ENCODE assay signal across 8 mouse cellular contexts in the genomic region with DNA sequence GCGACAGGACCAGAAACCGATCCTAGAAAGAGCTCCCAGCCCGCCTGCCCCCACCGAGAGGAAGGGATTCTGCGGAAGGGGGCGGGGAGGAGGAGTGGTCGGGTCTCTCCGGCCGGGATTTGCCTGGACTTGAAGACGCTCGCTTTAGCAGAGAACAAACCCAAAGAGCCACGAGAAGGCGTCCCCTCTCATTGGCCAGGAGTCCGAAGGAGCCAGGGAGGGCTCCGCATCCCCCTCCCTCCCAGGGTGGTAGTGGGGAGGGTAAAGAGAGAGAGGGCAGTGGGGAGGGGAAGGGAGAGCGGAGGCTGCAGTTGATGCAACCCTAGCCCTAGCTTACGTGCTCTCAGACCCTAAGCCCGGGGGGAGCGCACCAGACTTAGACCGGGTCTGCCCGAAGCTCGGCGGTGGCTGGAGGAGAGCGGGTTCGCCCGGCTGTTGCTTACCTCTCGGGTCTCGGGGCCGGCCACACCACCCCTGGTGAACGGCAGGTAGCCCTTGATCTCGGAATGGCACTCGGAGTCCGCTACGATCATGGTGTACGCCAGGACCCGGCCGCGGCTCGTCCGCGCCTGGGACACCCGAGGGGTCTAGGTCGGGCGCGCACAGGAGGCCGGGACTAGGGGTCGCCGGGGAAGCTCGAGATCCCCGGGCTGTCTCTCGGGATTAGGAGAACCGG. TPM values are rescaled to one million over a fixed set of nuclear protein-coding genes. Genes with fewer than 3 reads are reported as not detected.
DNase-seq lines count a peak whose midpoint lies in the region; ATAC-seq and TF ChIP-seq lines count a peak whose summit lies in the region.

No protein-coding gene starts in this region.

- no peaks in the 10 kb centered on the region for H3K27me3 ChIP-seq in erythroblast, embryonic 14.5 days (ENCODE audit: control insufficient read depth)
- no peaks in the 10 kb centered on the region for H3K27me3 ChIP-seq in heart, embryonic 11.5 days (ENCODE audit: control insufficient read depth, insufficient read depth, low read length)
- no peaks in the 10 kb centered on the region for H3K27me3 ChIP-seq in kidney, embryonic 15.5 days
- no peaks in the 10 kb centered on the region for H3K27me3 ChIP-seq in liver, embryonic 15.5 days
- peaks cover 14% of the 10 kb centered on the region for H3K27me3 ChIP-seq in neural tube, embryonic 13.5 days

- H3K9me3 ChIP-seq in erythroblast, embryonic 14.5 days (ENCODE audit: control insufficient read depth, low read length): no peaks in the 10 kb centered on the region
- H3K9me3 ChIP-seq in heart, embryonic 11.5 days (replicated peaks; ENCODE audit: control insufficient read depth, low read length): no peaks in the 10 kb centered on the region
- no peaks in the 10 kb centered on the region for H3K9me3 ChIP-seq in kidney, embryonic 15.5 days (replicated peaks)
- no peaks in the 10 kb centered on the region for H3K9me3 ChIP-seq in liver, embryonic 15.5 days (replicated peaks)
- H3K9me3 ChIP-seq in neural tube, embryonic 13.5 days: no peaks in the 10 kb centered on the region

- H3K9ac ChIP-seq in heart, embryonic 11.5 days (ENCODE audit: low read depth, low read length): peak overlapping the region; percentile 70
- peak overlapping the region; percentile 82 for H3K9ac ChIP-seq in kidney, embryonic 15.5 days
- H3K9ac ChIP-seq in liver, embryonic 15.5 days: peak overlapping the region; percentile 92
- H3K9ac ChIP-seq in neural tube, embryonic 13.5 days: peak overlapping the region; percentile 80

- ATAC-seq in CD4-positive, CD25-positive, alpha-beta regulatory T cell, adult 4 months: peak; percentile 7
- ATAC-seq in heart, embryonic 11.5 days (replicated peaks; ENCODE audit: insufficient number of reproducible peaks, low FRiP score, low TSS enrichment): peak; percentile 68
- peak; percentile 78 for ATAC-seq in kidney, embryonic 15.5 days (replicated peaks; ENCODE audit: low FRiP score)
- peak; percentile 32 for ATAC-seq in liver, embryonic 15.5 days (ENCODE audit: insufficient read depth)
- ATAC-seq in neural tube, embryonic 13.5 days (ENCODE audit: low read depth): peak; percentile 78

- DNase-seq in thymus, postnatal 0 days (ENCODE audit: low spot score): peak; percentile 35

- TF ChIP-seq POLR2A in bone marrow macrophage, adult 2 months (IDR thresholded peaks at IDR 0.05; ENCODE audit: borderline replicate concordance, low read depth, low read length): no peak

- H3K4me3 ChIP-seq in bone marrow macrophage, adult 2 months (ENCODE audit: insufficient read depth, low read length): peak overlapping the region; percentile 86
- peak overlapping the region; percentile 88 for H3K4me3 ChIP-seq in erythroblast, embryonic 14.5 days (replicated peaks)
- peak overlapping the region; percentile 68 for H3K4me3 ChIP-seq in heart, embryonic 11.5 days (ENCODE audit: low read depth, low read length)
- H3K4me3 ChIP-seq in kidney, embryonic 15.5 days (replicated peaks): peak overlapping the region; percentile 83
- H3K4me3 ChIP-seq in liver, embryonic 15.5 days (replicated peaks): peak overlapping the region; percentile 86
- peak overlapping the region; percentile 86 for H3K4me3 ChIP-seq in neural tube, embryonic 13.5 days

- no peak for TF ChIP-seq CTCF in bone marrow macrophage, adult 2 months (IDR thresholded peaks at IDR 0.05; ENCODE audit: low read depth, low read length)

- WGBS in heart, embryonic 11.5 days (ENCODE audit: insufficient replicate concordance): under 1% methylated on average over 52 of the region's 52 CpGs
- WGBS in kidney, embryonic 15.5 days: under 1% methylated on average over 52 of the region's 52 CpGs
- under 1% methylated on average over 52 of the region's 52 CpGs for WGBS in liver, embryonic 15.5 days (ENCODE audit: insufficient replicate concordance)
- under 1% methylated on average over 52 of the region's 52 CpGs for WGBS in neural tube, embryonic 13.5 days

- H3K27ac ChIP-seq in bone marrow macrophage, adult 2 months (ENCODE audit: insufficient read depth, low read depth, low read length): peak overlapping the region; percentile 52
- peak overlapping the region; percentile 71 for H3K27ac ChIP-seq in heart, embryonic 11.5 days (ENCODE audit: low read depth, low read length)
- peak overlapping the region; percentile 94 for H3K27ac ChIP-seq in kidney, embryonic 15.5 days
- H3K27ac ChIP-seq in liver, embryonic 15.5 days (replicated peaks): peak overlapping the region; percentile 85
- H3K27ac ChIP-seq in neural tube, embryonic 13.5 days (replicated peaks): peak overlapping the region; percentile 81

- peak overlapping the region; percentile 85 for H3K4me2 ChIP-seq in heart, embryonic 11.5 days
- H3K4me2 ChIP-seq in kidney, embryonic 15.5 days: peak overlapping the region; percentile 82
- peak overlapping the region; percentile 98 for H3K4me2 ChIP-seq in liver, embryonic 15.5 days
- H3K4me2 ChIP-seq in neural tube, embryonic 13.5 days: peak overlapping the region; percentile 94

- peaks cover 6% of the 10 kb centered on the region; the same call in 1 of the 2 replicates for H3K36me3 ChIP-seq in erythroblast, embryonic 14.5 days (ENCODE audit: control insufficient read depth)
- no peaks in the 10 kb centered on the region for H3K36me3 ChIP-seq in heart, embryonic 11.5 days (ENCODE audit: control insufficient read depth, insufficient read depth, low read length)
- H3K36me3 ChIP-seq in kidney, embryonic 15.5 days: no peaks in the 10 kb centered on the region
- H3K36me3 ChIP-seq in liver, embryonic 15.5 days (replicated peaks): no peaks in the 10 kb centered on the region
- H3K36me3 ChIP-seq in neural tube, embryonic 13.5 days: no peaks in the 10 kb centered on the region

- peaks cover 48% of the 10 kb centered on the region for H3K4me1 ChIP-seq in bone marrow macrophage, adult 2 months (ENCODE audit: control insufficient read depth, insufficient read depth, low read length)
- peaks cover 96% of the 10 kb centered on the region for H3K4me1 ChIP-seq in erythroblast, embryonic 14.5 days (ENCODE audit: control insufficient read depth)
- H3K4me1 ChIP-seq in heart, embryonic 11.5 days (ENCODE audit: control insufficient read depth, insufficient read depth, low read length): peaks cover 21% of the 10 kb centered on the region
- H3K4me1 ChIP-seq in kidney, embryonic 15.5 days: peaks cover 49% of the 10 kb centered on the region
- H3K4me1 ChIP-seq in liver, embryonic 15.5 days (replicated peaks): peaks cover 92% of the 10 kb centered on the region
- peaks cover 17% of the 10 kb centered on the region for H3K4me1 ChIP-seq in neural tube, embryonic 13.5 days (replicated peaks)

RNA-seq across cellular contexts. Expression of gene Sesn2, which starts 0.5 kb away (rescaled TPM):
- polyA plus RNA-seq in CD4-positive, CD25-positive, alpha-beta regulatory T cell, adult 4 months (2017; shearing (Covaris generic)): 1 to 10 TPM; 1.6 to 2.4 TPM
- 12.8 and 13.8 TPM in 2 replicates for polyA plus RNA-seq in bone marrow macrophage, adult 2 months (2012; ENCODE audit: insufficient read depth, insufficient read length, missing spikeins)
- polyA plus RNA-seq in erythroblast, embryonic 14.5 days (2012): 1.5 and 2.4 TPM in 2 replicates
- 4.1 and 6.2 TPM in 2 replicates for polyA plus RNA-seq in heart, embryonic 11.5 days (2014; fragmentation: Nextera tagmentation; extraction: Ambion mirVana)
- 19.4 and 20.3 TPM in 2 replicates for polyA plus RNA-seq in kidney, embryonic 15.5 days (2015; fragmentation: Nextera tagmentation; extraction: Ambion mirVana)
- 7.4 and 7.8 TPM in 2 replicates for polyA plus RNA-seq in liver, embryonic 15.5 days (2015; fragmentation: Nextera tagmentation; extraction: Ambion mirVana)
- 6.8 and 8.5 TPM in 2 replicates for polyA plus RNA-seq in neural tube, embryonic 13.5 days (2015; fragmentation: Nextera tagmentation; extraction: Ambion mirVana)
- 7.3 and 8.0 TPM in 2 replicates for polyA plus RNA-seq in thymus, postnatal 0 days (2015; fragmentation: Nextera tagmentation; extraction: Ambion mirVana)

RNA-seq across cellular contexts. Expression of gene Atpif1, which starts 23.7 kb away (rescaled TPM):
- 100 to 1,000 TPM; 163 to 184 TPM for polyA plus RNA-seq in CD4-positive, CD25-positive, alpha-beta regulatory T cell, adult 4 months (2017; shearing (Covaris generic))
- 539 and 589 TPM in 2 replicates for polyA plus RNA-seq in bone marrow macrophage, adult 2 months (2012; ENCODE audit: insufficient read depth, insufficient read length, missing spikeins)
- 102 and 103 TPM in 2 replicates for polyA plus RNA-seq in erythroblast, embryonic 14.5 days (2012)
- 1,210 and 1,262 TPM in 2 replicates for polyA plus RNA-seq in heart, embryonic 11.5 days (2014; fragmentation: Nextera tagmentation; extraction: Ambion mirVana)
- polyA plus RNA-seq in kidney, embryonic 15.5 days (2015; fragmentation: Nextera tagmentation; extraction: Ambion mirVana): 1,106 and 1,152 TPM in 2 replicates
- polyA plus RNA-seq in liver, embryonic 15.5 days (2015; fragmentation: Nextera tagmentation; extraction: Ambion mirVana): 991 and 1,178 TPM in 2 replicates
- polyA plus RNA-seq in neural tube, embryonic 13.5 days (2015; fragmentation: Nextera tagmentation; extraction: Ambion mirVana): 1,393 and 1,600 TPM in 2 replicates
- polyA plus RNA-seq in thymus, postnatal 0 days (2015; fragmentation: Nextera tagmentation; extraction: Ambion mirVana): 874 and 945 TPM in 2 replicates

RNA-seq across cellular contexts. Expression of gene Dnajc8, which starts 25.6 kb away (rescaled TPM):
- 100 to 1,000 TPM; 322 to 338 TPM for polyA plus RNA-seq in CD4-positive, CD25-positive, alpha-beta regulatory T cell, adult 4 months (2017; shearing (Covaris generic))
- 140 and 155 TPM in 2 replicates for polyA plus RNA-seq in bone marrow macrophage, adult 2 months (2012; ENCODE audit: insufficient read depth, insufficient read length, missing spikeins)
- 28.3 and 36.9 TPM in 2 replicates for polyA plus RNA-seq in erythroblast, embryonic 14.5 days (2012)
- polyA plus RNA-seq in heart, embryonic 11.5 days (2014; fragmentation: Nextera tagmentation; extraction: Ambion mirVana): 157 and 162 TPM in 2 replicates
- 166 and 167 TPM in 2 replicates for polyA plus RNA-seq in kidney, embryonic 15.5 days (2015; fragmentation: Nextera tagmentation; extraction: Ambion mirVana)
- polyA plus RNA-seq in liver, embryonic 15.5 days (2015; fragmentation: Nextera tagmentation; extraction: Ambion mirVana): 68.8 and 84.7 TPM in 2 replicates
- 150 and 158 TPM in 2 replicates for polyA plus RNA-seq in neural tube, embryonic 13.5 days (2015; fragmentation: Nextera tagmentation; extraction: Ambion mirVana)
- polyA plus RNA-seq in thymus, postnatal 0 days (2015; fragmentation: Nextera tagmentation; extraction: Ambion mirVana): 190 and 199 TPM in 2 replicates

RNA-seq across cellular contexts. Expression of gene Med18, which starts 46.0 kb away (rescaled TPM):
- 10 to 100 TPM; 24.7 to 30.1 TPM for polyA plus RNA-seq in CD4-positive, CD25-positive, alpha-beta regulatory T cell, adult 4 months (2017; shearing (Covaris generic))
- polyA plus RNA-seq in bone marrow macrophage, adult 2 months (2012; ENCODE audit: insufficient read depth, insufficient read length, missing spikeins): 6.4 and 8.0 TPM in 2 replicates
- 0.37 and 0.49 TPM in 2 replicates for polyA plus RNA-seq in erythroblast, embryonic 14.5 days (2012)
- polyA plus RNA-seq in heart, embryonic 11.5 days (2014; fragmentation: Nextera tagmentation; extraction: Ambion mirVana): 12.4 and 17.4 TPM in 2 replicates
- polyA plus RNA-seq in kidney, embryonic 15.5 days (2015; fragmentation: Nextera tagmentation; extraction: Ambion mirVana): 25.2 and 25.6 TPM in 2 replicates
- 10.7 and 11.2 TPM in 2 replicates for polyA plus RNA-seq in liver, embryonic 15.5 days (2015; fragmentation: Nextera tagmentation; extraction: Ambion mirVana)
- 15.1 and 16.1 TPM in 2 replicates for polyA plus RNA-seq in neural tube, embryonic 13.5 days (2015; fragmentation: Nextera tagmentation; extraction: Ambion mirVana)
- polyA plus RNA-seq in thymus, postnatal 0 days (2015; fragmentation: Nextera tagmentation; extraction: Ambion mirVana): 30.5 and 31.5 TPM in 2 replicates

RNA-seq across cellular contexts. Expression of gene Ptafr, which starts 54.1 kb away (rescaled TPM):
- polyA plus RNA-seq in CD4-positive, CD25-positive, alpha-beta regulatory T cell, adult 4 months (2017; shearing (Covaris generic)): 1 to 10 TPM; 3.8 to 4.2 TPM
- polyA plus RNA-seq in bone marrow macrophage, adult 2 months (2012; ENCODE audit: insufficient read depth, insufficient read length, missing spikeins): 81.4 and 91.0 TPM in 2 replicates
- 0.01 and 0.03 TPM in 2 replicates for polyA plus RNA-seq in erythroblast, embryonic 14.5 days (2012)
- polyA plus RNA-seq in heart, embryonic 11.5 days (2014; fragmentation: Nextera tagmentation; extraction: Ambion mirVana): 0.23 and 0.40 TPM in 2 replicates
- 0.62 and 1.1 TPM in 2 replicates for polyA plus RNA-seq in kidney, embryonic 15.5 days (2015; fragmentation: Nextera tagmentation; extraction: Ambion mirVana)
- 1.1 and 1.2 TPM in 2 replicates for polyA plus RNA-seq in liver, embryonic 15.5 days (2015; fragmentation: Nextera tagmentation; extraction: Ambion mirVana)
- 0.80 TPM in 2 replicates for polyA plus RNA-seq in neural tube, embryonic 13.5 days (2015; fragmentation: Nextera tagmentation; extraction: Ambion mirVana)
- polyA plus RNA-seq in thymus, postnatal 0 days (2015; fragmentation: Nextera tagmentation; extraction: Ambion mirVana): 0.96 and 1.5 TPM in 2 replicates

Comparison
In these comparisons a context has a peak if more than half of its experiments do, and no peak if none do; other contexts are left out.
1. Peak in every context shown above with its lines: DNase-seq, ATAC-seq, H3K4me3 ChIP-seq and H3K27ac ChIP-seq.
2. ATAC-seq: peak in every context shown above with its lines; median percentile 78 in kidney, embryonic 15.5 days; 78 in neural tube, embryonic 13.5 days; 68 in heart, embryonic 11.5 days; 32 in liver, embryonic 15.5 days; 7 in CD4-positive, CD25-positive, alpha-beta regulatory T cell, adult 4 months.